8 mouse cellular contexts compared by ENCODE assay signal in the genomic region with DNA sequence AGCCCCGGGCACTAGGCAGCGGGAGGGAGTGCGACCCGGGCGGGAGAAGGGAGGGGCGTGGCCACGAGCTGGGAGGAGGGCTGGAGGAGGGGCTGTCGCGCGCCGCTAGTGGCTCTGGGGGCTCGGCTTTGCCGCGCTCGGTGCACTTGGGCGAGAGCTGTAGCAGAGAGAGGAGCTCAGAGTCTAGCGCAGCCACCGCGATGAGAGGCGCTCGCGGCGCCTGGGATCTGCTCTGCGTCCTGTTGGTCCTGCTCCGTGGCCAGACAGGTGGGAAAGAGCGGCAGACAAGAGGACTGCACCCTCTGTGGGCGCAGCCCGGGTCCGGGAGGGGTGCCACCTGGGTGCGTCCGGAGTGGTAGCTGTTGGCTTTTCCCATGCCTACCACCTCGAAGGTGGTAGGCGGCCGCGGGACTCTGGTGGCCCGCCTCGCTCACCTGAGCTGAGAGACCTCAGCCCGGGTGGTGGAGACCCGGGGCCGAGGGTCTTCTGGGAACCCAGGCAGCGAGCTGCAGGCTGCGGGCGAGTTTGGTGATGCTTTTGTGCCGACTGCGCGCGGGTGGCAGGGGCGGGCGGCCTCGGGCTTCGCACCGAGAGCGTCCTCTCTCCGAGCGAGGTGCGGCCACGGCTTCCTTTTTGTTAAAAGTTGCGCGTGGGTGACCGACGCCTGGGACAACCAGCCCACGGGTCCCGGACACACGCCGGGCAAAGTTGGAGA. TPM values are rescaled to one million over a fixed set of nuclear protein-coding genes. Genes with fewer than 3 reads are reported as not detected.
DNase-seq lines count a peak whose midpoint lies in the region; ATAC-seq lines count a peak whose summit lies in the region.

TSS of gene Kit (plus strand) at position 65 of the 715 bp plus-strand sequence.

- peak within 1 kb of the TSS; percentile 83 for H3K4me2 ChIP-seq in hindbrain, embryonic 13.5 days

- DNase-seq in R1 (ENCODE audit: low read depth, low spot score) = peak; percentile 92
- peak; percentile 73 to 74 for DNase-seq in cerebellum, postnatal 14 days
- peak; percentile 38 to 57 for DNase-seq in frontal cortex, postnatal 14 days (ENCODE audit: low spot score in 2 of 2)
- peak; percentile 62 to 67 for DNase-seq in layer of hippocampus, postnatal 36 days
- peak; percentile 80 for DNase-seq in lung, postnatal 14 days
- peak; percentile 75 for DNase-seq in retina, postnatal 7 days (ENCODE audit: low read depth, low spot score)
- peak; percentile 13 to 45 for DNase-seq in urinary bladder, adult 18-20 months (ENCODE audit: low spot score in 2 of 2)

- ATAC-seq in hindbrain, embryonic 13.5 days (ENCODE audit: low FRiP score) = peak; percentile 91

- WGBS in hindbrain, embryonic 13.5 days = under 1% methylated on average over 65 of the region's 65 CpGs

- peaks cover 33% of the 10 kb centered on the region for H3K4me1 ChIP-seq in hindbrain, embryonic 13.5 days (replicated peaks)

- H3K27me3 ChIP-seq in hindbrain, embryonic 13.5 days = no peaks in the 10 kb centered on the region

- peak within 1 kb of the TSS; percentile 90 for H3K27ac ChIP-seq in hindbrain, embryonic 13.5 days

- peak within 1 kb of the TSS; percentile 83 for H3K4me3 ChIP-seq in hindbrain, embryonic 13.5 days

- H3K36me3 ChIP-seq in hindbrain, embryonic 13.5 days = no peaks in the 10 kb centered on the region

- no peaks in the 10 kb centered on the region for H3K9me3 ChIP-seq in hindbrain, embryonic 13.5 days

- peak within 1 kb of the TSS; percentile 90 for H3K9ac ChIP-seq in hindbrain, embryonic 13.5 days

RNA-seq across cellular contexts. Expression of gene Kit, which starts in this region (rescaled TPM):
- polyA plus RNA-seq in hindbrain, embryonic 13.5 days (2015; fragmentation: Nextera tagmentation; extraction: Ambion mirVana) = 50.1 and 57.9 TPM in 2 replicates
- 10 to 100 TPM; 71.3 to 78.1 TPM for total RNA-seq in layer of hippocampus, postnatal 36 days (2021)

Comparison
In these comparisons a context has a peak if more than half of its experiments do, and no peak if none do; other contexts are left out.
1. Peak in every context shown above with its lines: DNase-seq, ATAC-seq, H3K4me3 ChIP-seq and H3K27ac ChIP-seq.
2. DNase-seq: peak in every context shown above with its lines; median percentile 92 in R1; 80 in lung, postnatal 14 days; 75 in retina, postnatal 7 days; 74 in cerebellum, postnatal 14 days; 64 in layer of hippocampus, postnatal 36 days; 48 in frontal cortex, postnatal 14 days; 29 in urinary bladder, adult 18-20 months.